Mouse (Mus musculus): ENCODE data around the gene Ggps1. TPM values are rescaled to one million over a fixed set of nuclear protein-coding genes. Genes with fewer than 3 reads are reported as not detected.
"Not testable (repeated sequence)": the region's sequence is repeated elsewhere in the genome, so short reads cannot be mapped to it uniquely, and the experiment has no call there.

The Ggps1 gene
- polyA plus RNA-seq, 1 experiment from 2014 or later = 50.3 TPM

- H3K27ac ChIP-seq (ENCODE audit: low read depth) = peak overlapping the region; percentile 97; the same call in 1 of the 2 replicates
- H3K27me3 ChIP-seq (ENCODE audit: insufficient read depth, low read length) = no peaks in the 10 kb centered on the region
- under 1% methylated on average over 8 of the region's 8 CpGs for WGBS
These were observed 24.4 kb downstream of the Ggps1 start for GRCm38 (mm10) chr13:14038911-14039291.

GRCm38 (mm10) chr13:14035875-14036630 lies 27.2 kb downstream of the Ggps1 start:
- no peaks in the 10 kb centered on the region for H3K36me3 ChIP-seq (ENCODE audit: insufficient read depth)

More at GRCm38 (mm10) chr13:14038911-14039291, 24.4 kb downstream of the Ggps1 start:
- no peak for TF ChIP-seq CTCF (IDR thresholded peaks at IDR 0.05; ENCODE audit: low read depth)
- Histone ChIP-seq H3K36me3 (ENCODE audit: insufficient read depth) (no peaks in the 10 kb centered on the region), H3K4me1 (ENCODE audit: insufficient read depth) (no peaks in the 10 kb centered on the region; the same call in 1 of the 2 replicates), H3K9ac (peak overlapping the region; percentile 86), H3K4me3 (ENCODE audit: low read depth, low read length) (peak overlapping the region; percentile 64), H3K4me2 (peak overlapping the region; percentile 88), H3K9me3 (ENCODE audit: low read depth, low read length) (no peaks in the 10 kb centered on the region)
- DNase-seq (peak; percentile 1), ATAC-seq (ENCODE audit: insufficient read depth) (peak; percentile 61)

GRCm38 (mm10) chr13:14035352-14035751 lies 27.9 kb downstream of the Ggps1 start:
- not testable (repeated sequence) for H3K4me3 ChIP-seq (ENCODE audit: low read depth, low read length); ATAC-seq (ENCODE audit: insufficient read depth); H3K9me3 ChIP-seq (ENCODE audit: low read depth, low read length); H3K4me2 ChIP-seq; H3K27me3 ChIP-seq (ENCODE audit: insufficient read depth, low read length); H3K27ac ChIP-seq (ENCODE audit: low read depth); H3K4me1 ChIP-seq (ENCODE audit: insufficient read depth); H3K9ac ChIP-seq; DNase-seq; H3K36me3 ChIP-seq (ENCODE audit: insufficient read depth)
- WGBS = 82% methylated on average over 3 of the region's 3 CpGs

More at GRCm38 (mm10) chr13:14035875-14036630, 27.2 kb downstream of the Ggps1 start:
- H3K9ac ChIP-seq = no peak overlapping the region
- ATAC-seq (ENCODE audit: insufficient read depth) = no peak
- H3K27ac ChIP-seq (ENCODE audit: low read depth) = no peak overlapping the region
- no peaks in the 10 kb centered on the region for H3K27me3 ChIP-seq (ENCODE audit: insufficient read depth, low read length)
- TF ChIP-seq CTCF (IDR thresholded peaks at IDR 0.05; ENCODE audit: low read depth) = no peak
- no peaks in the 10 kb centered on the region; the same call in 1 of the 2 replicates for H3K4me1 ChIP-seq (ENCODE audit: insufficient read depth)
- H3K4me3 ChIP-seq (ENCODE audit: low read depth, low read length) = no peak overlapping the region
- DNase-seq = no peak
- WGBS = 90% methylated on average over 11 of the region's 11 CpGs
- no peak overlapping the region for H3K4me2 ChIP-seq
- no peaks in the 10 kb centered on the region for H3K9me3 ChIP-seq (ENCODE audit: low read depth, low read length)

DNA sequence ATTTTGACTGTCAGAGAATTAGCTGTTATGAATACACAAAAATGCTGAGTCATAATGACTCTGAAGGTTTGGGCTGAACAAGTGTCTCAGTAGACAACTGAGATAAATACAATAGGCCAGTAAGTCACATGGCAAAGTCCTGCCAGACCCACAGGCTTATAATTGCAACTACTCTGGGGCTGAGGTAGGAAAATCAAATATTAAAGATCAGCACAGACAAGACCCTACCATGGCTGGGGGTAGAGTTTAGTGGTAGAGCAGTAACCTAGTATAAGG lies 29.3 kb downstream of the Ggps1 start:
- DNase-seq (no peak), ATAC-seq (ENCODE audit: insufficient read depth) (no peak)
- TF ChIP-seq CTCF (IDR thresholded peaks at IDR 0.05; ENCODE audit: low read depth) = no peak
- no peak overlapping the region for H3K9ac ChIP-seq
- H3K27ac ChIP-seq (ENCODE audit: low read depth) = no peak overlapping the region
- H3K36me3 ChIP-seq (ENCODE audit: insufficient read depth) = peaks cover 1% of the 10 kb centered on the region; the same call in 1 of the 2 replicates
- H3K4me2 ChIP-seq = no peak overlapping the region
- no peaks in the 10 kb centered on the region for H3K27me3 ChIP-seq (ENCODE audit: insufficient read depth, low read length)
- no peaks in the 10 kb centered on the region; the same call in 1 of the 2 replicates for H3K4me1 ChIP-seq (ENCODE audit: insufficient read depth)
- no peak overlapping the region for H3K4me3 ChIP-seq (ENCODE audit: low read depth, low read length)
- no peaks in the 10 kb centered on the region for H3K9me3 ChIP-seq (ENCODE audit: low read depth, low read length)

GRCm38 (mm10) chr13:14033309-14034072 lies 29.8 kb downstream of the Ggps1 start:
- no peaks in the 10 kb centered on the region; the same call in 1 of the 2 replicates for H3K4me1 ChIP-seq (ENCODE audit: insufficient read depth)
- 88% methylated on average over 5 of the region's 5 CpGs for WGBS
- no peak overlapping the region for H3K4me2 ChIP-seq
- no peak for TF ChIP-seq CTCF (IDR thresholded peaks at IDR 0.05; ENCODE audit: low read depth)
- peaks cover 4% of the 10 kb centered on the region; the same call in 1 of the 2 replicates for H3K36me3 ChIP-seq (ENCODE audit: insufficient read depth)
- H3K27me3 ChIP-seq (ENCODE audit: insufficient read depth, low read length) = no peaks in the 10 kb centered on the region
- no peak overlapping the region for H3K27ac ChIP-seq (ENCODE audit: low read depth)
- no peak overlapping the region for H3K9ac ChIP-seq
- H3K4me3 ChIP-seq (ENCODE audit: low read depth, low read length) = no peak overlapping the region
- DNase-seq (no peak), ATAC-seq (ENCODE audit: insufficient read depth) (no peak)
- H3K9me3 ChIP-seq (ENCODE audit: low read depth, low read length) = no peaks in the 10 kb centered on the region

DNA sequence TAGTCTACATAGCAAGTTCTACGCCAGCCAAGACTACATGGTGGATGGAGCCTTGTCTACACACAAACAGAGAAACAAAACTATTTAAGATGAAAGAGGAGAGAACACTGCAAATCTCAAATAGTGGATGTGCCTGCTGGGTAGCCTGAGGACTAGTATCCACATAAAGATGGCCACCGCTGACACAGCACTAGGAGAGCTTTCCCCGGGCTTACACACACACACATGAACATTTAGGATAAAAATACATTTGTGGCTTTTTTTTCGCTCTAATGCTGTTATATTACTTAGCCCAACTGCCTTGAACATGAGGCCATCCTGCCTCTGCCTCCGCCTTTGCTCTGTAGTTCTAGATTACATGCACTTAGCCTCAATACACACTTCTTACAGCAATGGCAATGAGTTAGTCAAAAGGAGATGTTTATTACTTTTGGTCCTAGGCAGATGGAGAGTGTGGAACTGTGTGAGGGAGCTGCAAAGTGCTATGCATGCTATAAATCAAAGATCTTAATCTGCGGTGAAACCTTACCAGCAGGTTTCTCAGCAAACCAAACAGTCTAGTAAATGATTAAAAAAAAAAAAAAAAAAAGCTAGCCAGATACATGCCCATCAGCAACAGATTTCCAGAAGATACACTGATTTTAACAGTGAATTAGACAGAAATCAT lies 37.0 kb downstream of the Ggps1 start:
- Histone ChIP-seq H3K4me1 (ENCODE audit: insufficient read depth) (no peaks in the 10 kb centered on the region), H3K9ac (no peak overlapping the region), H3K36me3 (ENCODE audit: insufficient read depth) (peaks cover 23% of the 10 kb centered on the region; the same call in 1 of the 2 replicates), H3K27ac (ENCODE audit: low read depth) (no peak overlapping the region), H3K4me3 (ENCODE audit: low read depth, low read length) (no peak overlapping the region), H3K4me2 (no peak overlapping the region), H3K27me3 (ENCODE audit: insufficient read depth, low read length) (no peaks in the 10 kb centered on the region), H3K9me3 (ENCODE audit: low read depth, low read length) (no peaks in the 10 kb centered on the region)
- WGBS = 91% methylated on average over 6 of the region's 6 CpGs
- DNase-seq = no peak
- ATAC-seq (ENCODE audit: insufficient read depth) = no peak
- TF ChIP-seq CTCF (IDR thresholded peaks at IDR 0.05; ENCODE audit: low read depth) = no peak

GRCm38 (mm10) chr13:14025554-14025953 lies 37.7 kb downstream of the Ggps1 start:
- Histone ChIP-seq H3K9ac (no peak overlapping the region), H3K9me3 (ENCODE audit: low read depth, low read length) (no peaks in the 10 kb centered on the region), H3K36me3 (ENCODE audit: insufficient read depth) (peaks cover 23% of the 10 kb centered on the region; the same call in 1 of the 2 replicates), H3K4me2 (no peak overlapping the region), H3K27ac (ENCODE audit: low read depth) (no peak overlapping the region), H3K27me3 (ENCODE audit: insufficient read depth, low read length) (no peaks in the 10 kb centered on the region), H3K4me1 (ENCODE audit: insufficient read depth) (no peaks in the 10 kb centered on the region), H3K4me3 (ENCODE audit: low read depth, low read length) (no peak overlapping the region)
- ATAC-seq (ENCODE audit: insufficient read depth) (no peak), DNase-seq (no peak)
- no peak for TF ChIP-seq CTCF (IDR thresholded peaks at IDR 0.05; ENCODE audit: low read depth)
- 89% methylated on average over 6 of the region's 6 CpGs for WGBS

DNA sequence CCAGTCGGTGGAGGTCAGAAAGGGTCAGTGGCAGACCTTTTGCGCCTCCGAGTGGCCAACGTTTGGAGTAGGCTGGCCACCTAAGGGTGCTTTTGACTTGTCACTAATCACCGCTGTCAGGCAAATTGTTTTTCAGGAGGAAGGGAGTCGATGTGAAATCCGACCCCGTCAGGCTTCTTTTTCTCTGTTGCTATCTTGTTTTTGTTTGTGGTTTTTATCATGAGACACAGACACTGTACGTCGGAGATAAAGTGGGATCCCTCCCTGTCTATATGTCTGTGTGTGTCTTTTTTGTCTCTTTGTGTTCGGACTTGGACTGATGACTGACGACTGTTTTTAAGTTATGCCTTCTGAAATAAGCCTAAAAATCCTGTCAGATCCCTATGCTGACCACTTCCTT lies 41.9 kb downstream of the Ggps1 start:
- H3K9me3 ChIP-seq (ENCODE audit: low read depth, low read length); H3K27ac ChIP-seq (ENCODE audit: low read depth); DNase-seq; H3K9ac ChIP-seq; ATAC-seq (ENCODE audit: insufficient read depth); H3K4me1 ChIP-seq (ENCODE audit: insufficient read depth); H3K4me2 ChIP-seq; H3K27me3 ChIP-seq (ENCODE audit: insufficient read depth, low read length); H3K4me3 ChIP-seq (ENCODE audit: low read depth, low read length): not testable (repeated sequence)
- peaks cover 31% of the 10 kb centered on the region for H3K36me3 ChIP-seq (ENCODE audit: insufficient read depth)
- WGBS = 73% methylated on average over 7 of the region's 12 CpGs

Data from lung, embryonic 14.5 days (tissue).